Mouse (Mus musculus): ENCODE measurements around the gene Zmynd8. TPM values are rescaled to one million over a fixed set of nuclear protein-coding genes. Genes with fewer than 3 reads are reported as not detected.

Zmynd8 gene
- 68.7 and 81.4 TPM in 2 replicates for polyA plus RNA-seq (2016; fragmentation: Nextera tagmentation; extraction: Ambion mirVana)

DNA sequence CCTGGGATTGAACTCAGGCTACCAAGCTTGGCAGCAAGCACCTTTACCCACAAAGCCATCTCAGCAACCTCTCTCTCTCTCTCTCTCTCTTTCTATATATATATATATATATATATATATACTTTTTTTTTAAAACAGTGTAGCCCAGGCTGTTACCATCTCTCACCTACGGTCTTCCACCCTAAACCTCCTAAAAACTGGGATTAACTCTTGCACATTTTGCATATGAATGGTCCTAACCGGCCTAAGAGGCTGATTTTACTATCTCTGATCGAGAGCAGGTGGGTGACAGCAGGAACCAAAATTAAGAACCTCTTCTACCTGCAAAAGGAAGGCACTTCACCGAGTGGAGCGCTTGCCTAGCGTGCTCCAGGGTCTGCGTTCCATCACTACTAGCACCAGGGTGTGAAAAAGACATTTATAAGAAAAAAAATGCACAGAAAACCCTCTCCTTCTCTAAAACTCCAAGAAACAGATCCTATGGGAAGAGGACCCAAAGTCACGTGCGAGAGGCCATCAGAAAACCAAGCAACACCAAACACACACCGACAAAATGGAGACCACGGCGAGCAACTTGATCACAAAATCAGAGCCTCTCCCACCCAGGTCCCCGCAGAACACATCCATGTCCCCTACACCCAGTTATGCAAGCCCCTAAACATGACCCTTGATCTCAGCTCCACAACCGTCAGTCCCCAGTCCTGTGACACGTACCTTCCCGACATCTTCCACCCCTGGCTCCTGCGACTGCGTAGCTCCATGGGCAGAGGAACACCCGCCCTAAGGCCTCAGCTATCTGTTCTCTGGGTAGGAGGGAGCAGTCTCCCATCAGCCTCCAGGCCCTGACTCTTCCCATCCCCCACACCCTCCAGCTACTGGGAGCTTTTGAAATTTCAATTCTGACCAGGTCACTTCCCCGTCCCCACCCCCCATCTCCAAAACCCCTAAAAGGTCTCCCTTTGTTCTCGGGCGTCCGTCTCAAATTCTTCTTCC is at the start of gene Zmynd8:
Gene Zmynd8, minus strand, starts transcription at position 815 of the 993 bp plus-strand sequence.
- H3K4me1 ChIP-seq = peaks cover 30% of the 10 kb centered on the region
- no peak within 1 kb of the TSS for H3K9ac ChIP-seq
- H3K4me3 ChIP-seq = no peak within 1 kb of the TSS
- H3K36me3 ChIP-seq = no peaks in the 10 kb centered on the region
- no peaks in the 10 kb centered on the region for H3K27me3 ChIP-seq (replicated peaks)
- H3K9me3 ChIP-seq = no peaks in the 10 kb centered on the region
- peak within 1 kb of the TSS; percentile 32 for H3K4me2 ChIP-seq (replicated peaks)
- no peak within 1 kb of the TSS for H3K27ac ChIP-seq
- ATAC-seq (ENCODE audit: low FRiP score, low read depth) = no peak
- 17% methylated on average over 23 of the region's 23 CpGs for WGBS

DNA sequence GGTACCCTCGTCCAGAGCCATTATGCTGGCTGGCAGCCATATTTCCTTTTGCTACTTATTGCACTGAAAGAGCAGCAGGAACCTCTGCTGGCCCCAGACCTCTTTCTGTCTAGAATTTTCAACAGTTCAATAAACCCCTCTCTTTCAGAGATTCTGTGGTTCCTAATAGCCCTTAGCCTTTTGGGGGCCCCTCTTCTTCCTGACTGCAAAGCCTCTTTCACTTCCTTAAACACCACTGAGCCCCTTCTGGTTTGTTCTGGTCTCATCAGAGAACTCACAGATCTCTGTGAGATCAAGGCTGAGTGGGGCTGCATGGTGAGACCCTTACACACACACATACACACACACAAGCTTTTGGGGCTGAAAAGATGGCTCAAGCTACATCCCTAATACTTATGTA is 49.2 kb upstream of the Zmynd8 start:
- no peaks in the 10 kb centered on the region for H3K9me3 ChIP-seq
- WGBS = 71% methylated on average over 1 of the region's 1 CpGs
- no peaks in the 10 kb centered on the region for H3K4me1 ChIP-seq
- ATAC-seq (ENCODE audit: low FRiP score, low read depth) = no peak
- no peak overlapping the region for H3K9ac ChIP-seq
- H3K36me3 ChIP-seq = no peaks in the 10 kb centered on the region
- H3K27me3 ChIP-seq (replicated peaks) = no peaks in the 10 kb centered on the region
- no peak overlapping the region for H3K27ac ChIP-seq
- H3K4me3 ChIP-seq = no peak overlapping the region
- no peak overlapping the region for H3K4me2 ChIP-seq (replicated peaks)

DNA sequence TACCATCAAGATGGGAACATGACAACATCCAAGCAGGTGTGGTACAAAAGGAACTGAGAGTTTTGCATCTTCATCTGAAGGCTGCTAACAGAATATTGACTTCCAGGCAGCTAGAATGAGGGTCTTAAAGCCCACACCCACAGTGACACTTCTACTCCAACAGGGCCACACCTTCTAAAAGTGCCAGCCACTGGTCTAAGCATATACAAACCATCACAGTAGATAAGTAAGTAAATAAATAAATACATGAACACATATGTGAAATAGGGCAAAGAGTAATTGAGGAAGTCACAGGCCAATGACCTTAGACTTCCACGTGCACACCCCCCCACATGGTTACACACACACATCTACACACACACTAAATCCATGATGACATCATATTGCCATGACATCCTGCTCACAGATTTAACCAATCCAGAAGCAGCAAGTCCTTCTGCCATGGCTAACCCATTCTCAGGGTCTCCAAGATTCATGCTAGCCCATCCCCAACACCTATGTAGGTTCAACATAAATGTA is 47.3 kb upstream of the Zmynd8 start:
- Histone ChIP-seq H3K4me3 (no peak overlapping the region), H3K36me3 (no peaks in the 10 kb centered on the region), H3K4me1 (no peaks in the 10 kb centered on the region), H3K9me3 (no peaks in the 10 kb centered on the region), H3K9ac (no peak overlapping the region), H3K27ac (no peak overlapping the region), H3K27me3 (replicated peaks) (no peaks in the 10 kb centered on the region), H3K4me2 (replicated peaks) (no peak overlapping the region)
- no peak for ATAC-seq (ENCODE audit: low FRiP score, low read depth)
- WGBS = 89% methylated on average over 1 of the region's 1 CpGs

DNA sequence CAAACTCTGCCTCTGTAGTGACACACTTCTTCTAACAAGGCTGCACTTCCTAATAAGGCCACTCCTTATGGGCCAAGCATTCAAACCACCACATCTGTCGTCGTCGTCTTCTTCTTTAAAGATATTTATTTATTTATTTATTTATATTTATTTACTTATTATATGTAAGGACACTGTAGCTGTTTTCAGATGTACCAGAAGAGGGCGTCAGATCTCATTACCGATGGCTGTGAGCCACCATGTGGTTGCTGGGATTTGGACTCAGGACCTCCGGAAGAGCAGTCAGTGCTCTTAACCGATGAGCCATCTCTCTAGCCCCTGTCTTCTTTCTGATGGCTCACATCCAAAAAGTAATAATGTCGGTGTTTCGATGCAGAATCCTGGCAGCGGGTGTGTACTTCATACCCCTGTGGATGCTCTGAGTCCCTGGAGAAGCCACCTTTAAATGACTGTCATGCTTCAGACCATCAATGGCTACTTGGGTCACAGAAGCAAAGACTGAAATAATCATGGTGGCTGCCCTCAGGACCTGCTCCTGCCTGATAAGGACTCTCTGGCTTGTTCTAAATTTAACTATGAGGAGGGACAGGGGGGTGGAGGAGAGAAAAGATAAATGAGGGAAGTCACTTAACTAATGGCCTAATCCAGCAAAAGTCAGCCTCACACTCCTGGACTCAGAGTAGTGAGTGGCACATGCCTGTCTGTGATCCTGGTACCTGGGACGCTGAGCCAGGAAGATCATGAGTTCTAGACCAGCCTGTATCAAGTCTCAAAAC is 45.9 kb upstream of the Zmynd8 start:
- no peak for ATAC-seq (ENCODE audit: low FRiP score, low read depth)
- H3K36me3 ChIP-seq = no peaks in the 10 kb centered on the region
- H3K9ac ChIP-seq = no peak overlapping the region
- no peak overlapping the region for H3K27ac ChIP-seq
- no peaks in the 10 kb centered on the region for H3K9me3 ChIP-seq
- H3K4me2 ChIP-seq (replicated peaks) = no peak overlapping the region
- H3K4me3 ChIP-seq = no peak overlapping the region
- H3K27me3 ChIP-seq (replicated peaks) = no peaks in the 10 kb centered on the region
- no peaks in the 10 kb centered on the region for H3K4me1 ChIP-seq
- 84% methylated on average over 11 of the region's 11 CpGs for WGBS

DNA sequence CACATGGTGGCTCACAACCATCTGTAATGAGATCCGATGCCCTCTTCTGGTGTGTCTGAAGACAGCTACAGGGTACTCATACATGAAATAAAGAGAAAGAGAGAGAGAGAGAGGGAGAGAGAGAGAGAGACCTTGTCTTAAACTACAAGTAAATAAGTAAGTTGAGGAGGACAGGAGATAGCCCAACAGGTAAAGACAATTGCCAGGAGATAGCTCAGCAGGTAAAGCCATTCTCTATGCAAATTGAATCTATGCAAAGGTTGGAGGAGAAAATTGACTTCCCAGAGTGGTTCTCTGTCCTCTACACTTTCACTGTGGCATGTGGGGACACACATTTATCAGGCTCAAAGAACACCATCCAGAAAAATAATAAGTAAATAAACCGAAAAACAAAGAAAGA is 44.3 kb upstream of the Zmynd8 start:
- ATAC-seq (ENCODE audit: low FRiP score, low read depth) = no peak
- 91% methylated on average over 2 of the region's 2 CpGs for WGBS

DNA sequence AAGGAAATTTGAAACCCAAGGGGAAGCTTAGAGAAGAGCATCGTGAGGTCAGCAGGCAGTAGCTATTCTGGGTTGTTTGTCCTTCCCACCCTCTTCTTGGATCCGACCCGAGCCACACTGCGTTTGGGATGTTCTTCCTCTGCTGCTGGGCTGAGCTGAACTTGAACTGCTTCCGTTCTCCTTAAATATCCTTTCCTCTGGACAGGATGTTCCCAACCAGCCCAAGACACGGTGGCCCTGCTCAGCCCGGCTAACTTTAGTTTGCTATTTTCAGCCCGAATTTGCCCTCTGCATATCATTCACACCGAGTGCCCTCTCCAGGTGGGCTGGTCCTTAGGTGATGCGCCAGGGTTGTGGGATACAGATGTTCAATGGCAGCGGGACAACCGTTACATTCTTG is 37.3 kb upstream of the Zmynd8 start:
- no peaks in the 10 kb centered on the region for H3K27me3 ChIP-seq (replicated peaks)
- no peak overlapping the region for H3K27ac ChIP-seq
- no peak for ATAC-seq (ENCODE audit: low FRiP score, low read depth)
- no peaks in the 10 kb centered on the region for H3K4me1 ChIP-seq
- H3K9ac ChIP-seq = no peak overlapping the region
- 72% methylated on average over 12 of the region's 12 CpGs for WGBS
- no peak overlapping the region for H3K4me2 ChIP-seq (replicated peaks)
- H3K9me3 ChIP-seq = no peaks in the 10 kb centered on the region
- H3K4me3 ChIP-seq = no peak overlapping the region
- no peaks in the 10 kb centered on the region for H3K36me3 ChIP-seq

More for the DNA sequence above, 44.3 kb upstream of the Zmynd8 start:
- H3K4me2 ChIP-seq (replicated peaks) = no peak overlapping the region
- H3K9me3 ChIP-seq = no peaks in the 10 kb centered on the region
- no peak overlapping the region for H3K4me3 ChIP-seq
- no peaks in the 10 kb centered on the region for H3K27me3 ChIP-seq (replicated peaks)
- H3K36me3 ChIP-seq = no peaks in the 10 kb centered on the region
- H3K4me1 ChIP-seq = no peaks in the 10 kb centered on the region
- no peak overlapping the region for H3K27ac ChIP-seq
- H3K9ac ChIP-seq = no peak overlapping the region

DNA sequence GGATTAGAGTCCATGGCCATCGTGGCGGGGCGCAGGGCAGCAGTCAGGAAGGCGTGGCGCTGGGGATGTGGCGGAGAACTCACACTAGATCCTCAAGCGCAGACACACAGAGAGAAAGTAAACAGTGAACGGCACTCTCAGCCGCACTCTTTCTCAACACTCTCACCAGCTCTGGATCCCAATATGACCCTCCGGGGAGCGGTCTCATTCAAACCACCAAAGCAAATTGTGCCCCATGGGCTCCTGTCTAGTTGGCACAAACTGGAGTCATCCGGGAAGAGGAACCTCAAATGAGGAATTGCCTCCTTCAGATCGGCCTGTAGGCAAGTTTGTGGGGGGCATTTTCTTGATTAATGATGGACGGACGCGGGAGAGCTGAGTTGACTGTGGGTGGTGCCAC is 28.9 kb upstream of the Zmynd8 start:
- Histone ChIP-seq H3K9ac (no peak overlapping the region), H3K4me2 (replicated peaks) (no peak overlapping the region), H3K4me1 (no peaks in the 10 kb centered on the region), H3K9me3 (no peaks in the 10 kb centered on the region), H3K27me3 (replicated peaks) (no peaks in the 10 kb centered on the region), H3K36me3 (no peaks in the 10 kb centered on the region), H3K4me3 (no peak overlapping the region), H3K27ac (no peak overlapping the region)
- WGBS = 97% methylated on average over 16 of the region's 16 CpGs
- ATAC-seq (ENCODE audit: low FRiP score, low read depth) = no peak

DNA sequence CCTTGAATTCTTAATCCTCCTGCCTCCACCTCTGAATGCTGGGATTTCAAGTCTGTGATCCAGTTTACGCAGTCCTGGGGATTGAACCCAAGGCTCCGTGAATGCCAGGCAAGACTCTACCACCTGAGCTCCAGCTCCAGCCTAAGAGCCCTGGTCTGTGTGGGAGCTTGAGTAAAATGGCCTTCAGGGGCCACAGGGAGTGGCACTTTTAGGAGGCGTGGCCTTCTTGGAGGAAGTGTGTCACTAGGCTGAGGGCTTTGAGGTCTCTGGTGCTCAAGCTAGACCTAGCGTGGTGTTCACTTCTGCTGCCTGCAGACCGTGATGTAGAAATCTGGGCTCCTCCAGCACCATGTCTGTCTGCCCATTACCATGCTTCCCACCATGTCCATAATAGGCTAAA is 27.4 kb upstream of the Zmynd8 start:
- 0 out of 2 replicates have a peak, but pooled peaks cover 2% of the 10 kb centered on the region for H3K4me1 ChIP-seq
- no peaks in the 10 kb centered on the region for H3K27me3 ChIP-seq (replicated peaks)
- H3K4me3 ChIP-seq = no peak overlapping the region
- H3K9ac ChIP-seq = no peak overlapping the region
- H3K4me2 ChIP-seq (replicated peaks) = no peak overlapping the region
- no peaks in the 10 kb centered on the region for H3K36me3 ChIP-seq
- no peak for ATAC-seq (ENCODE audit: low FRiP score, low read depth)
- H3K27ac ChIP-seq = no peak overlapping the region
- H3K9me3 ChIP-seq = no peaks in the 10 kb centered on the region
- 97% methylated on average over 5 of the region's 5 CpGs for WGBS

DNA sequence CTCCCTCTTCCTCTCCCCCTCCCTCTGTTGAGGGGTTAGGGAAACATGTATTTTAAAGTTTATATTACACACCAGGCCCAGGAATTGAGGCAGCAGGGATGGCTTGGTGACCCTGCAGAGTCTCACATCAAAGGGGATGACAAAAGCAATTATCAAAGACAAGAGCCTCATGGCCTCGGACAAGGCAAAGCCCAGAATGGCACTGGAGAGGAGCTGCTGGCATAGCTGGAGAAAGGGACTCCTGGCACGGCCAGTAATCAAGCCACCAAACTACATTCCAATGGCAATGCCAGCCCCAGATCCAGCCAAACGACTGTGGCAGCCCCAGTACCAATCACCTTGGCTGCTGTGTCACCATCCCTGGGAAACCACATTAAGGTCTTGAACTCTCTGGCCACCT is 26.3 kb upstream of the Zmynd8 start:
- H3K4me2 ChIP-seq (replicated peaks) = no peak overlapping the region
- no peak for ATAC-seq (ENCODE audit: low FRiP score, low read depth)
- 37% methylated on average over 3 of the region's 3 CpGs for WGBS
- H3K27me3 ChIP-seq (replicated peaks) = no peaks in the 10 kb centered on the region
- H3K9ac ChIP-seq = no peak overlapping the region
- no peak overlapping the region for H3K4me3 ChIP-seq
- 0 out of 2 replicates have a peak, but pooled peaks cover 2% of the 10 kb centered on the region for H3K4me1 ChIP-seq
- no peak overlapping the region for H3K27ac ChIP-seq
- H3K36me3 ChIP-seq = no peaks in the 10 kb centered on the region
- H3K9me3 ChIP-seq = no peaks in the 10 kb centered on the region

DNA sequence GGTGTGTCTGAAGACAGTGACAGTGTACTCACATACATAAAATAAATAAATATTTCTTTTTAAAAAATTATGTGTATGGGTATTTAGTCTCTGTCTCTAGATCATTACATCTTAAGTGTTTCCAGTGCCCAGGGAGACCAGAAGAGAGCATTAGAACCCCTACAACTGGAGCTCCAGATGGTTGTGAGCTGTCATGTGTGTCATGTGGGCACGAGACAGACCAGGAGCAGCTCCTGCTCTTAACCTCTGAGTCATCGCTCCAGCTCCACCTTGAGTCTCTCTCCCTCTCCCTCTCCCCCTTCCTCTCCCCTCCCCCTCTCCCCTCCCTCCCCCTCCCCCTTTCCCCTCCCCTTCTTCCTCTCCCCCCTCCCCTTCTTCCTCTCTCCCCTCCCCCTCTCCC is 25.9 kb upstream of the Zmynd8 start:
- Histone ChIP-seq H3K27ac (no peak overlapping the region), H3K9me3 (no peaks in the 10 kb centered on the region), H3K27me3 (replicated peaks) (no peaks in the 10 kb centered on the region), H3K36me3 (no peaks in the 10 kb centered on the region), H3K9ac (no peak overlapping the region), H3K4me3 (no peak overlapping the region), H3K4me1 (0 out of 2 replicates have a peak, but pooled peaks cover 2% of the 10 kb centered on the region), H3K4me2 (replicated peaks) (no peak overlapping the region)
- 67% methylated on average over 2 of the region's 2 CpGs for WGBS
- no peak for ATAC-seq (ENCODE audit: low FRiP score, low read depth)

DNA sequence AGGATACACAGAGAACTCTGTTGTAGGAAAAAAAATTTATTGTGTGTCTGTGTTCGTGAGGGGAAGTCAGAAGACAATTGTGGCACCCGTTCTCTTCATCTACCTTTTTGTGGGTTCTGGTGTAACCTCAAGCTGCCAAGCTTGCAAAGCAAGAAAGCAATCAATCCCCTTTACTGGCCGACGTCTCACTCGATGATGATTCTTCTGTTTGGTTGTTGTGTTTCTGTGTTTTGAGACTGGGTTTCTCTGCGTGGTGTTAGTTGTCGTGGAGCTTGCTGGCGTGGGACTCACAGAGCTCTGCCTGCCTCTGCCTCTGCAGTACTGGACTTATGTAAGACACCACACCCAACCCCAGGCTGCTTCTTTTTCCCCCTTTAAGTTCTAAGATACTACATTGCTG is 24.9 kb upstream of the Zmynd8 start:
- Histone ChIP-seq H3K9me3 (no peaks in the 10 kb centered on the region), H3K36me3 (no peaks in the 10 kb centered on the region), H3K4me3 (no peak overlapping the region), H3K9ac (no peak overlapping the region), H3K4me2 (replicated peaks) (no peak overlapping the region), H3K27ac (no peak overlapping the region), H3K4me1 (0 out of 2 replicates have a peak, but pooled peaks cover 2% of the 10 kb centered on the region), H3K27me3 (replicated peaks) (no peaks in the 10 kb centered on the region)
- ATAC-seq (ENCODE audit: low FRiP score, low read depth) = no peak
- WGBS = 88% methylated on average over 8 of the region's 8 CpGs

DNA sequence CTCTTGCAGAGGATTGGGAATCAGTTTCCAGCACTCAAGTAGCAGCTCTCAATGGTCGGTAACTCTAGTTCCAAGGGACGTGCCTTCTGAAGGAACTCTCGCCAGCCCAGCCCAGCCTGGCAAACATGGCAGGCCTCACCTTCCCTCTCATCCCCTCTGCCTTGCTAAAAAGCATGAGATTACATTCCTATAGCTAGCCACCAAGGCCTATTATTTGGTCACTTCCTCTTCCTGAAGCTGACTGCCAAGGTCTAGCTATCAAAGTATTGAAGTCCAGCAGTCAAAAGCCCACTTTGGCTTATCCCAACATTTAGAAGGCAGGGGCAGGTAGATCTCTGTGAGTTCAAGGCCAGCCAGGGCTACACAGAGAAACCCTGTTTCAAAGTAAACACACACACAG is 24.2 kb upstream of the Zmynd8 start:
- Histone ChIP-seq H3K4me2 (replicated peaks) (no peak overlapping the region), H3K36me3 (no peaks in the 10 kb centered on the region), H3K9me3 (no peaks in the 10 kb centered on the region), H3K27ac (no peak overlapping the region), H3K27me3 (replicated peaks) (no peaks in the 10 kb centered on the region), H3K4me1 (0 out of 2 replicates have a peak, but pooled peaks cover 2% of the 10 kb centered on the region), H3K9ac (no peak overlapping the region), H3K4me3 (no peak overlapping the region)
- no peak for ATAC-seq (ENCODE audit: low FRiP score, low read depth)
- WGBS = 88% methylated on average over 3 of the region's 3 CpGs
